23 mouse cellular contexts compared by ENCODE assay signal in genomic region chr9:114040945-114041344, GRCm38 (mm10). TPM values are rescaled to one million over a fixed set of nuclear protein-coding genes. Genes with fewer than 3 reads are reported as not detected.
DNase-seq lines count a peak whose midpoint lies in the region; ATAC-seq and TF ChIP-seq lines count a peak whose summit lies in the region.
"Had no signal": no experiment of that assay in that cellular context is flagged by ENCODE, and none has a peak within 500 bp of the region (broad histone marks: within the 10 kb centered on the region; RNA-seq: fewer than 3 reads in every experiment).

No protein-coding gene starts in this region.

- no peak overlapping the region for H3K9ac ChIP-seq in heart, adult 2 months (ENCODE audit: low read depth, low read length)
- H3K9ac ChIP-seq in lung, embryonic 14.5 days: no peak overlapping the region
- H3K9ac ChIP-seq: heart, embryonic 12.5 days; liver, embryonic 14.5 days; lung, embryonic 15.5 days; neural tube, embryonic 15.5 days had no signal

- no peak for TF ChIP-seq EP300 in heart, adult 2 months (IDR thresholded peaks at IDR 0.05; ENCODE audit: insufficient read depth, low read depth, low read length)

- no peak for DNase-seq in heart, adult 2 months
- no peak for DNase-seq in heart, adult 18-20 months
- DNase-seq in lung, embryonic 14.5 days: no peak
- no peak for DNase-seq in lung, postnatal 4 days
- peak; percentile 51 for DNase-seq in ES-CJ7 (ENCODE audit: low read depth, low spot score)
- DNase-seq in ovary, adult 18-20 months (ENCODE audit: low spot score): no peak
- DNase-seq in urinary bladder, postnatal 4 days (ENCODE audit: low spot score in 2 of 2): no peak
- DNase-seq: adrenal gland, adult 2 months; cerebellum, adult 11-12 months; cerebellum, postnatal 14 days; heart, postnatal 10 days; kidney, adult 18-20 months; kidney, postnatal 25 days; thymus, adult 2 months; thymus, postnatal 4 days had no signal

- 0 out of 2 replicates have a peak, but pooled peaks have one; percentile 12 for TF ChIP-seq CTCF in heart, adult 2 months (IDR thresholded peaks at IDR 0.05)
- peak; percentile 34; the same call in 1 of the 2 replicates for TF ChIP-seq CTCF in lung, embryonic 14.5 days (IDR thresholded peaks at IDR 0.05; ENCODE audit: low read depth)

- no peaks in the 10 kb centered on the region for H3K36me3 ChIP-seq in heart, adult 2 months (ENCODE audit: control insufficient read depth, insufficient read depth, low read length)
- H3K36me3 ChIP-seq in lung, embryonic 14.5 days (ENCODE audit: insufficient read depth): no peaks in the 10 kb centered on the region
- H3K36me3 ChIP-seq: heart, embryonic 12.5 days; hindbrain, embryonic 10.5 days; lung, embryonic 15.5 days; midbrain, embryonic 10.5 days; neural tube, embryonic 15.5 days had no signal

- no peak overlapping the region for H3K27ac ChIP-seq in heart, adult 2 months
- no peak overlapping the region for H3K27ac ChIP-seq in lung, embryonic 14.5 days (ENCODE audit: low read depth)
- H3K27ac ChIP-seq: hindbrain, embryonic 10.5 days; liver, embryonic 14.5 days; lung, embryonic 15.5 days; midbrain, embryonic 10.5 days; neural tube, embryonic 15.5 days had no signal

- TF ChIP-seq POLR2A in heart, adult 2 months (IDR thresholded peaks at IDR 0.05; ENCODE audit: insufficient read depth, low read depth, low read length): no peak

- H3K27me3 ChIP-seq in heart, adult 2 months (ENCODE audit: control insufficient read depth, insufficient read depth, low read length): no peaks in the 10 kb centered on the region
- no peaks in the 10 kb centered on the region for H3K27me3 ChIP-seq in lung, embryonic 14.5 days (ENCODE audit: insufficient read depth, low read length)
- H3K27me3 ChIP-seq: heart, embryonic 12.5 days; lung, embryonic 15.5 days; neural tube, embryonic 15.5 days had no signal

- H3K79me2 ChIP-seq in heart, adult 2 months (replicated peaks; ENCODE audit: control insufficient read depth, insufficient read depth, low read length): no peaks in the 10 kb centered on the region

- no peak overlapping the region for H3K4me2 ChIP-seq in lung, embryonic 14.5 days
- H3K4me2 ChIP-seq: heart, embryonic 12.5 days; lung, embryonic 15.5 days; neural tube, embryonic 15.5 days had no signal

- intact Hi-C loops in heart, adult 2 months (cut with DNase I): no loop called here

- no peaks in the 10 kb centered on the region for H3K4me1 ChIP-seq in heart, adult 2 months (ENCODE audit: control insufficient read depth, insufficient read depth, low read length)
- no peaks in the 10 kb centered on the region for H3K4me1 ChIP-seq in lung, embryonic 14.5 days (ENCODE audit: insufficient read depth)
- H3K4me1 ChIP-seq: heart, embryonic 12.5 days had no signal

- ATAC-seq in lung, embryonic 14.5 days (ENCODE audit: insufficient read depth): no peak
- ATAC-seq: forebrain, embryonic 14.5 days had no signal

- H3K9me3 ChIP-seq in lung, embryonic 14.5 days (ENCODE audit: low read depth, low read length): no peaks in the 10 kb centered on the region
- H3K9me3 ChIP-seq: heart, embryonic 12.5 days; hindbrain, embryonic 10.5 days; lung, embryonic 15.5 days; midbrain, embryonic 10.5 days; neural tube, embryonic 15.5 days had no signal

- H3K4me3 ChIP-seq in heart, adult 2 months: no peak overlapping the region
- no peak overlapping the region for H3K4me3 ChIP-seq in lung, embryonic 14.5 days (ENCODE audit: low read depth, low read length)
- H3K4me3 ChIP-seq: heart, embryonic 12.5 days; hindbrain, embryonic 10.5 days; lung, embryonic 15.5 days; midbrain, embryonic 10.5 days; neural tube, embryonic 15.5 days had no signal

- 71% methylated on average over 4 of the region's 4 CpGs for WGBS in heart, adult 2 months
- 80% methylated on average over 4 of the region's 4 CpGs for WGBS in lung, embryonic 14.5 days

RNA-seq across cellular contexts. Expression of gene Fbxl2, which starts 5.0 kb away (rescaled TPM):
- total RNA-seq in heart, adult 2 months (2021): under 1 TPM; 0.44 to 0.91 TPM
- 1.4 and 1.5 TPM in 2 replicates for polyA plus RNA-seq in heart, adult 2 months (2012; rRNA removed)
- total RNA-seq in heart, adult 18-20 months (2021): 1 to 10 TPM in 1 of 2 experiments, under 1 TPM in 1; 0.62 to 1.2 TPM
- polyA plus RNA-seq in lung, embryonic 14.5 days (2014; fragmentation: Nextera tagmentation; extraction: Ambion mirVana): 2.9 and 3.3 TPM in 2 replicates

RNA-seq across cellular contexts. Expression of gene Susd5, which starts 16.0 kb away (rescaled TPM):
- total RNA-seq in heart, adult 2 months (2021): 1 to 10 TPM; 1.5 to 2.2 TPM
- 1.5 and 2.1 TPM in 2 replicates for polyA plus RNA-seq in heart, adult 2 months (2012; rRNA removed)
- 1 to 10 TPM; 1.1 to 1.2 TPM for total RNA-seq in heart, adult 18-20 months (2021)
- 0.26 and 0.46 TPM in 2 replicates for polyA plus RNA-seq in lung, embryonic 14.5 days (2014; fragmentation: Nextera tagmentation; extraction: Ambion mirVana)
- total RNA-seq: granulocyte monocyte progenitor cell, adult 5-6 weeks had no signal
